Mouse (Mus musculus) heart, embryonic 11.5 days (tissue): ENCODE measurements around the gene Slit3. TPM values are rescaled to one million over a fixed set of nuclear protein-coding genes. Genes with fewer than 3 reads are reported as not detected.
A peak's percentile ranks its signal among the peaks of the same experiment; 100 is the strongest.

Experiments used
- ATAC-seq: fragments of 200-750 bp; cut with Nextera tagmentation; replicated peaks from 2 replicates; pipeline ENCODE4 v1.8.0; 2017; ENCODE audit warnings: moderate library complexity; ENCODE audit not compliant: insufficient number of reproducible peaks, low FRiP score, low TSS enrichment
- H3K27ac ChIP-seq: fragments of 300-500 bp; sonication (generic); 2 replicates; pipeline ENCODE4 v1.5.1; 2014; ENCODE audit warnings: mild to moderate bottlenecking, low read depth, low read length
- H3K27me3 ChIP-seq: fragments of 300-500 bp; sonication (generic); 2 replicates; pipeline ENCODE4 v1.6.1; 2014; ENCODE audit warnings: mild to moderate bottlenecking, low read length, mixed read lengths; ENCODE audit not compliant: control insufficient read depth, insufficient read depth
- H3K36me3 ChIP-seq: fragments of 300-500 bp; sonication (generic); 2 replicates; pipeline ENCODE4 v1.6.1; 2014; ENCODE audit warnings: mild to moderate bottlenecking, low read length, moderate library complexity, mixed read lengths; ENCODE audit not compliant: control insufficient read depth, insufficient read depth
- H3K4me1 ChIP-seq: fragments of 300-500 bp; sonication (generic); 2 replicates; pipeline ENCODE4 v1.6.1; 2014; ENCODE audit warnings: low read length; ENCODE audit not compliant: control insufficient read depth, insufficient read depth
- H3K4me2 ChIP-seq: fragments of 300-500 bp; sonication (generic); 2 replicates; pipeline ENCODE4 v1.6.1; 2014; ENCODE audit warnings: mild to moderate bottlenecking, moderate library complexity
- H3K4me3 ChIP-seq: fragments of 300-500 bp; sonication (generic); 2 replicates; pipeline ENCODE4 v1.5.1; 2014; ENCODE audit warnings: low read depth, low read length
- H3K9ac ChIP-seq: fragments of 300-500 bp; sonication (generic); 2 replicates; pipeline ENCODE4 v1.6.1; 2014; ENCODE audit warnings: mild to moderate bottlenecking, low read depth, low read length, moderate library complexity
- H3K9me3 ChIP-seq: fragments of 300-500 bp; sonication (generic); replicated peaks from 2 replicates; pipeline ENCODE4 v1.6.1; 2016; ENCODE audit warnings: low read length; ENCODE audit not compliant: control insufficient read depth
- WGBS: fragments of 180-500 bp; shearing (Covaris S2); extraction: QIAGEN DNeasy Blood & Tissue Kit; methylation state at CpG from one replicate; pipeline ENCODE4 v1.1.7; 2014; ENCODE audit not compliant: insufficient replicate concordance; 5-methylcytosine and 5-hydroxymethylcytosine counted together
- polyA plus RNA-seq: library from polyadenylated mRNA; unstranded; fragments of >200 nt; fragmentation: Nextera tagmentation; extraction: Ambion mirVana; gene quantifications from 2 replicates; pipeline ENCODE4 v1.2.1, GENCODE M21; 2014

The Slit3 gene
- polyA plus RNA-seq, 1 experiment from 2014 or later: 26.1 TPM

- H3K27ac ChIP-seq: no peak overlapping the region
- H3K9me3 ChIP-seq: no peaks in the 10 kb centered on the region
- no peak overlapping the region for H3K4me2 ChIP-seq
- H3K27me3 ChIP-seq: no peaks in the 10 kb centered on the region
- 65% methylated on average over 8 of the region's 8 CpGs for WGBS
- no peak for ATAC-seq
- no peak overlapping the region for H3K9ac ChIP-seq
- H3K4me3 ChIP-seq: no peak overlapping the region
- no peaks in the 10 kb centered on the region for H3K36me3 ChIP-seq
- peaks cover 3% of the 10 kb centered on the region; the same call in 1 of the 2 replicates for H3K4me1 ChIP-seq
These were observed 216.5 kb downstream of the Slit3 start for GRCm38 (mm10) chr11:35337493-35337892.

DNA sequence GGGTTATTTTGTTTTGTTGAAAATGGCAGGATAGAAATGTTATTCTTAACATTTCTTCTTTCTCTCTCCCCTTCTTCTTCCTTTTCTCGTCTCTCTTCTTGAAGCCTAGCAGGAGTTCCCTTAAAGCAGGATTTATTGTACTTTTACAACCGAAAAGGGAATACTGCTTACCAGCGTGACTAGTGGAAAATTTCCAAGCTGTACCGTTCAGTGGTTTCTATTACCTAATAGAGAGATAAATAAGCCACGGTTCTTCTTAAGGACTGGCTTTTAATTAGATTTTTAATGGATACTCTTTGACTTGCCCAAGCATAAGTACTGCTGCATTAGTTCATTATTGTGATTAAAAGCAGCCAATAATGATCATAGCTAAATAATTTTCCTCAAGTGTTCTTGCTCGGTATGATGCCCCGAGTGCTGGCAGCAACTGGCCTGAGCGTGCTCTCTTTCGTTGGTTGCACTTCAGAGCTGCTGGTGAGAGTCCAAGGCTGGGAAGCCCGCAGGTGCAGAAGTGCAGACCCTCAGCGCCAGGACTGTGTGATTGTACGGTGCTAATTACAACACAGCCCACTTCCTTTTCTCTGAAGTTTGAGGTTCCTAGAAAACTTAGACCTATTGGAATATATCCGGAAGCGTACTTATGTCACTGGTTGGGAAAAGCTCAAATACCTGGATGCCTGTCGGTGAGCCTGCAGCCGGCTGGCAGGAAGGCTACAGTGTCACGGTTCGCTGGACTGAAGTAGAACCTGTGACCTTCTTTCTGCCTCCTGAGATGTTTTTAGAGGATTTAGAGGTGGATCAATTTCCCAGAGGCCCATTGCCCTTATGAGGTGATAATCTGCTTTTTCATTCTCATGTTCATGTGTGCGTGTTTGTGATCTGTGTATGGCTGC lies 217.1 kb downstream of the Slit3 start:
- no peak for ATAC-seq
- H3K9ac ChIP-seq: no peak overlapping the region
- no peak overlapping the region for H3K4me2 ChIP-seq
- peaks cover 3% of the 10 kb centered on the region; the same call in 1 of the 2 replicates for H3K4me1 ChIP-seq
- WGBS: 83% methylated on average over 19 of the region's 19 CpGs
- no peak overlapping the region for H3K27ac ChIP-seq
- no peak overlapping the region for H3K4me3 ChIP-seq
- no peaks in the 10 kb centered on the region for H3K36me3 ChIP-seq
- H3K27me3 ChIP-seq: no peaks in the 10 kb centered on the region
- no peaks in the 10 kb centered on the region for H3K9me3 ChIP-seq

DNA sequence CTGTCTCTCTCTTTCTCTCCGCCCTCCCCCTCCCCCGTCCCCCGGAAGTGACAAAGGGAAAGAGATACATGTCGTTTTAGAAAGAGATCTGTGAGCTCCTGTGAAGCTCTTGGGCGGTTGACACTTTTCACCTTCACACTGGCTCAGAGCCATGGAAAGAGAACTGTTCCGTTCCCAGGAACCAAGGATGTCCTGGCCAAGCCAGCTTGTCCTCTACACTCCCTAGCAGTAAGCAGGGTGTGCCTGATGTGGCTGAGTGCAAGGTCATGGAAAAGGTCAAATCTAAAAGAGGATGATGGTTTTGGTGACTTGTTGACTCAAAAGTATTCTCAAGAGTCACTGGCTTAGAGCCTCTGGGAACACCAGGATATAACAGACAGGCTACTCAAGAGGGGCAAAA lies 219.7 kb downstream of the Slit3 start:
- Histone ChIP-seq H3K27ac (peak overlapping the region; percentile 54; the same call in 1 of the 2 replicates), H3K9me3 (no peaks in the 10 kb centered on the region), H3K27me3 (no peaks in the 10 kb centered on the region), H3K36me3 (no peaks in the 10 kb centered on the region), H3K4me2 (no peak overlapping the region), H3K4me1 (peaks cover 4% of the 10 kb centered on the region; the same call in 1 of the 2 replicates), H3K4me3 (no peak overlapping the region), H3K9ac (no peak overlapping the region)
- peak; percentile 46; the same call in 1 of the 2 replicates for ATAC-seq
- 49% methylated on average over 6 of the region's 6 CpGs for WGBS

DNA sequence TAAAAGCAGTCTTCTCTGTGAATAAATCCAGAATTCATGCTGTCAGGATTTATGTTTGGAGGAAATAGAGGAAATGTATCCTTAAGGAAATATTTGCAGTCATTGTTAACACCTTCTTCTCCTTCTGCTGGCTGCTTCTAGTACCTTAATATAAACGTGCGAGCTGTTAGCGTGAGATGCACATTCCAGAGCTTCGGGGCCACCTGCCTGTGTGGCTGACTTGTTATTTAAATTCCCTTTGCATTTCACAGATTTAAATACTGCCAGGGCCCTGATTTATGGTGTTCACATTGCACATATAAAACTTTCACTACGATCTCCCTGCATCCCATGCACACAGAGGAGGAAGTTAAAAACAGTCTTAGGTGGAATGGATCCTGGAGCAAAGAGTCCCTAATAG lies 221.5 kb downstream of the Slit3 start:
- no peak overlapping the region for H3K4me2 ChIP-seq
- H3K4me3 ChIP-seq: no peak overlapping the region
- no peak for ATAC-seq
- 64% methylated on average over 5 of the region's 5 CpGs for WGBS
- peaks cover 20% of the 10 kb centered on the region for H3K4me1 ChIP-seq
- no peaks in the 10 kb centered on the region for H3K9me3 ChIP-seq
- no peaks in the 10 kb centered on the region for H3K36me3 ChIP-seq
- H3K27ac ChIP-seq: no peak overlapping the region
- H3K27me3 ChIP-seq: no peaks in the 10 kb centered on the region
- no peak overlapping the region for H3K9ac ChIP-seq

- Histone ChIP-seq H3K4me3 (no peak overlapping the region), H3K4me2 (no peak overlapping the region), H3K4me1 (peaks cover 30% of the 10 kb centered on the region), H3K9ac (no peak overlapping the region), H3K27ac (no peak overlapping the region), H3K27me3 (no peaks in the 10 kb centered on the region), H3K36me3 (no peaks in the 10 kb centered on the region), H3K9me3 (no peaks in the 10 kb centered on the region)
- ATAC-seq: no peak
- 62% methylated on average over 13 of the region's 13 CpGs for WGBS
These were observed 224.9 kb downstream of the Slit3 start for GRCm38 (mm10) chr11:35345696-35346480.

- no peaks in the 10 kb centered on the region for H3K27me3 ChIP-seq
- no peak overlapping the region for H3K27ac ChIP-seq
- ATAC-seq: no peak
- H3K36me3 ChIP-seq: no peaks in the 10 kb centered on the region
- H3K4me3 ChIP-seq: no peak overlapping the region
- H3K4me1 ChIP-seq: peaks cover 28% of the 10 kb centered on the region
- H3K9ac ChIP-seq: no peak overlapping the region
- H3K9me3 ChIP-seq: no peaks in the 10 kb centered on the region
- 46% methylated on average over 4 of the region's 4 CpGs for WGBS
- H3K4me2 ChIP-seq: no peak overlapping the region
These were observed 227.1 kb downstream of the Slit3 start for GRCm38 (mm10) chr11:35348099-35348498.

DNA sequence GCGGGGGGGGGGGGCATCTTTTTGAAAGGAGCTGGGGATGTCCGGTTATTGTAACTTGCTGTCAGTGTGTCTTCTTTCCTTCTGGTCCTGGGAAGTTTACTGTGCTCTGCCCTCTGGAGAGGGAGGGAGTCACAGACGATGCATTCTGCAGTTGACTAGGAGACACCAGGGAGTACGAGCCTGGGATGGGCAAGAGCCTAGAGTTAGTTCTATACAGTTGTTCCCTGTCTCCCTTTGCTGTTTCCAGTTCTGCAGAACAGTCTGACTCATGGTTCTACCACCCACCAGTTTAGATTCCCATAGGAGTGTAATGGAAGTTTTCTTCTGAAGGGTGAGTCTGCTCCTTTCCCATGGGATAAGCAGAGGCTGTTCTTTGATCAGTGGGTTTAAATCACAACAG lies 229.9 kb downstream of the Slit3 start:
- no peak for ATAC-seq
- no peak overlapping the region for H3K9ac ChIP-seq
- no peaks in the 10 kb centered on the region for H3K36me3 ChIP-seq
- H3K27ac ChIP-seq: no peak overlapping the region
- H3K4me1 ChIP-seq: peaks cover 31% of the 10 kb centered on the region
- H3K27me3 ChIP-seq: no peaks in the 10 kb centered on the region
- H3K9me3 ChIP-seq: no peaks in the 10 kb centered on the region
- no peak overlapping the region for H3K4me3 ChIP-seq
- 32% methylated on average over 4 of the region's 4 CpGs for WGBS
- no peak overlapping the region for H3K4me2 ChIP-seq

- no peak for ATAC-seq
- 36% methylated on average over 2 of the region's 2 CpGs for WGBS
- no peak overlapping the region for H3K4me3 ChIP-seq
- no peak overlapping the region for H3K27ac ChIP-seq
- H3K4me1 ChIP-seq: peaks cover 28% of the 10 kb centered on the region
- no peak overlapping the region for H3K9ac ChIP-seq
- H3K27me3 ChIP-seq: no peaks in the 10 kb centered on the region
- no peaks in the 10 kb centered on the region for H3K9me3 ChIP-seq
- H3K4me2 ChIP-seq: no peak overlapping the region
- no peaks in the 10 kb centered on the region for H3K36me3 ChIP-seq
These were observed 230.4 kb downstream of the Slit3 start for GRCm38 (mm10) chr11:35351376-35351775.
